Mouse (Mus musculus): ENCODE data around the gene 9130008F23Rik. TPM values are rescaled to one million over a fixed set of nuclear protein-coding genes. Genes with fewer than 3 reads are reported as not detected.

Gene 9130008F23Rik
- polyA plus RNA-seq, 1 experiment from 2014 or later: 0.63 TPM

- H3K9ac ChIP-seq (replicated peaks): peak overlapping the region; percentile 55
- H3K4me2 ChIP-seq (replicated peaks): peak overlapping the region; percentile 85
- WGBS: 8% methylated on average over 6 of the region's 6 CpGs
- no peak overlapping the region for H3K27ac ChIP-seq (replicated peaks)
- ATAC-seq (ENCODE audit: low FRiP score, low read depth): no peak
- H3K4me3 ChIP-seq: peak overlapping the region; percentile 51
- no peaks in the 10 kb centered on the region for H3K9me3 ChIP-seq
- H3K4me1 ChIP-seq: peaks cover 10% of the 10 kb centered on the region; the same call in 1 of the 2 replicates
- H3K27me3 ChIP-seq: peaks cover 4% of the 10 kb centered on the region; the same call in 1 of the 2 replicates
- no peaks in the 10 kb centered on the region for H3K36me3 ChIP-seq
Observed at GRCm38 (mm10) chr17:40879528-40879923, 833 bp downstream of the 9130008F23Rik start.

DNA sequence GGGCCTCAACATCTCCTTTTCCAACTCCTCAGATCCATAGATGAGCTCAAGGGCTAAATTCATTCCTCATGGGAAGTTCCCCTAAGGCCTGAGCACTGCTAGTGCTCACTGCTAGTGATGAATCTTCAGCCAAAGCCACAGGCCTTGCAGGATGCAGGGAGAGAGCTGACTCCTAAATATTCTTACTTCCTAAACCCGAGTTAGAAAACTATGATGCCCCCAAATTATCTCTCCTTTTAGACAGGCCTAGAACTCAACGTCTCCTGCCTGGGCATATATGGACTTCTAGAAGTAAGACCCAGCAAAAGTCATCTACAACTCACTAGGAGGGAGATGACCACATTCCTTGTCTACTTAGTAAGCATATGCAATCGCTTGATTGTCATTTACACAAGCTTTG lies 2.6 kb downstream of the 9130008F23Rik start:
- peaks cover 10% of the 10 kb centered on the region; the same call in 1 of the 2 replicates for H3K4me1 ChIP-seq
- 52% methylated on average over 3 of the region's 3 CpGs for WGBS
- no peak overlapping the region for H3K4me2 ChIP-seq (replicated peaks)
- H3K4me3 ChIP-seq: no peak overlapping the region
- H3K9me3 ChIP-seq: no peaks in the 10 kb centered on the region
- H3K9ac ChIP-seq (replicated peaks): no peak overlapping the region
- no peak for ATAC-seq (ENCODE audit: low FRiP score, low read depth)
- H3K36me3 ChIP-seq: no peaks in the 10 kb centered on the region
- peaks cover 4% of the 10 kb centered on the region; the same call in 1 of the 2 replicates for H3K27me3 ChIP-seq
- no peak overlapping the region for H3K27ac ChIP-seq (replicated peaks)

- Histone ChIP-seq H3K27ac (replicated peaks) (no peak overlapping the region), H3K9me3 (no peaks in the 10 kb centered on the region), H3K4me3 (no peak overlapping the region), H3K27me3 (peaks cover 4% of the 10 kb centered on the region; the same call in 1 of the 2 replicates), H3K4me2 (replicated peaks) (no peak overlapping the region), H3K9ac (replicated peaks) (no peak overlapping the region), H3K36me3 (no peaks in the 10 kb centered on the region), H3K4me1 (peaks cover 10% of the 10 kb centered on the region; the same call in 1 of the 2 replicates)
- no peak for ATAC-seq (ENCODE audit: low FRiP score, low read depth)
- WGBS: 97% methylated on average over 1 of the region's 1 CpGs
Observed at GRCm38 (mm10) chr17:40875568-40875967, 4.8 kb downstream of the 9130008F23Rik start.

DNA sequence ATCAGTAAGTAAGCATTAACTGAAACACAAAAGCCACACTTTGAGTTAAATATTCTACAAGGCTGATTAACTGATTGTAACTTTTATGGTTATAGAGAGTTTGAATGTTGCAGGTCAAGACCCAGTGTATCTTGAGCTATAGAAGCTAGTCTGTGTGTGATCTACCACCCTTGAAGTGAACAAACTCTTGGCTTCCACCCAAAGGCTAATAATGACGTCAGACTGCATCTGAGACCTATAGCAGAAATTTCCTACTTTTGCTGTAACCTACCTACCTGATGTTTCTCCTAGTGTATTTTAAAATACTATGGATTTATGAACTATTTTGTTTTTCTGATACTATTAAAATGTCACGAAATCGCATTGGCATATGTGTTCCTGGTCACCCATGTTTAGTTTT lies 5.7 kb downstream of the 9130008F23Rik start:
- H3K36me3 ChIP-seq: no peaks in the 10 kb centered on the region
- H3K27ac ChIP-seq (replicated peaks): no peak overlapping the region
- H3K4me2 ChIP-seq (replicated peaks): no peak overlapping the region
- ATAC-seq (ENCODE audit: low FRiP score, low read depth): no peak
- no peaks in the 10 kb centered on the region for H3K27me3 ChIP-seq
- no peak overlapping the region for H3K4me3 ChIP-seq
- peaks cover 3% of the 10 kb centered on the region; the same call in 1 of the 2 replicates for H3K4me1 ChIP-seq
- no peaks in the 10 kb centered on the region for H3K9me3 ChIP-seq
- H3K9ac ChIP-seq (replicated peaks): no peak overlapping the region
- 92% methylated on average over 3 of the region's 3 CpGs for WGBS

GRCm38 (mm10) chr17:40873582-40874011 lies 6.8 kb downstream of the 9130008F23Rik start:
- ATAC-seq (ENCODE audit: low FRiP score, low read depth): no peak
- no peaks in the 10 kb centered on the region for H3K36me3 ChIP-seq
- no peaks in the 10 kb centered on the region for H3K9me3 ChIP-seq
- no peak overlapping the region for H3K4me3 ChIP-seq
- no peaks in the 10 kb centered on the region for H3K4me1 ChIP-seq
- WGBS: 83% methylated on average over 2 of the region's 2 CpGs
- no peak overlapping the region for H3K9ac ChIP-seq (replicated peaks)
- H3K4me2 ChIP-seq (replicated peaks): no peak overlapping the region
- H3K27ac ChIP-seq (replicated peaks): no peak overlapping the region
- H3K27me3 ChIP-seq: no peaks in the 10 kb centered on the region

GRCm38 (mm10) chr17:40872626-40873025 lies 7.7 kb downstream of the 9130008F23Rik start:
- Histone ChIP-seq H3K36me3 (no peaks in the 10 kb centered on the region), H3K9ac (replicated peaks) (no peak overlapping the region), H3K4me2 (replicated peaks) (no peak overlapping the region), H3K27me3 (no peaks in the 10 kb centered on the region), H3K4me1 (no peaks in the 10 kb centered on the region), H3K27ac (replicated peaks) (no peak overlapping the region), H3K4me3 (no peak overlapping the region), H3K9me3 (no peaks in the 10 kb centered on the region)
- ATAC-seq (ENCODE audit: low FRiP score, low read depth): no peak
- 93% methylated on average over 6 of the region's 6 CpGs for WGBS

DNA sequence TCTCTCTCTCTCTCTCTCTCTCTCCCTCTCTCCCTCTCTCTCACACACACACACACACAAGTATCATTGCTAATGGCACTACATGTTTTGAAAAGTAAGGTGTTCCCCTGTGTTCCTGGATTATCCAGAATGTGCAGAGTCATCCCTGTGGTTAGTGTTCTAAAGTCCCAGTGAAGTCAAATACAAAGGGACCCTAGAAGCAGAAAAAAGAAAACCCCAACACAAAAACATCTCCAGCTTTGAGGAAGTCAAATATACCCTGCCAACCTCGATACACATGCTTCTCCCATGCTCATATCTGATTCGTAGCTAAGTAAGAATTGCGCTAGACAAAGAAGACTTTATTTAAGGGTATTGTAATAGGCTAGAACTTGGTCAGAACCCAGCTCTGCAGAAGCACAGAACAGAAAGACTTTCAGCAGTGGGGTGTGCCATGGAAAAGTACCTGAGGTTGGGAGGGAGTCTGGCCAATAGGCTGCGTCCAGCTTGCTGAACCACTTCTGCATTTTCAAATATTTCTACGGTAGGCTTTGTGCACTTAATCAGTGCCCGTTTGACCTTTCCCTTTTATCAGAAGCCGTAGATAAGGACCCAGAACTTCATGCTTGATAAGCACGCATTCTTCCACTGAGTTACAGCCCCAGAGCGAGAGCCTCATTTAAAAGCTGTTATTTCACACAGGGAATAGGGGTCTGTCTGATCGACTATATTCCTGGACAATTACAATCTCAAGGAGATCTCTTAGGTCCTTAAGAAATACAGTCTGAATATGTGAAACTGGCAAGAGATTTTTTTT lies 11.2 kb downstream of the 9130008F23Rik start:
- 76% methylated on average over 10 of the region's 10 CpGs for WGBS
- H3K4me2 ChIP-seq (replicated peaks): no peak overlapping the region
- no peak for ATAC-seq (ENCODE audit: low FRiP score, low read depth)

GRCm38 (mm10) chr17:40855065-40855464 lies 25.3 kb downstream of the 9130008F23Rik start:
- H3K9me3 ChIP-seq: no peaks in the 10 kb centered on the region
- H3K4me3 ChIP-seq: no peak overlapping the region
- no peak for ATAC-seq (ENCODE audit: low FRiP score, low read depth)
- H3K27ac ChIP-seq (replicated peaks): no peak overlapping the region
- H3K4me1 ChIP-seq: no peaks in the 10 kb centered on the region
- H3K36me3 ChIP-seq: no peaks in the 10 kb centered on the region
- no peaks in the 10 kb centered on the region for H3K27me3 ChIP-seq
- no peak overlapping the region for H3K9ac ChIP-seq (replicated peaks)
- H3K4me2 ChIP-seq (replicated peaks): no peak overlapping the region

More for the DNA sequence above, 11.2 kb downstream of the 9130008F23Rik start:
- Histone ChIP-seq H3K9me3 (no peaks in the 10 kb centered on the region), H3K36me3 (no peaks in the 10 kb centered on the region), H3K4me1 (no peaks in the 10 kb centered on the region), H3K27ac (replicated peaks) (no peak overlapping the region), H3K4me3 (no peak overlapping the region), H3K27me3 (no peaks in the 10 kb centered on the region), H3K9ac (replicated peaks) (no peak overlapping the region)

DNA sequence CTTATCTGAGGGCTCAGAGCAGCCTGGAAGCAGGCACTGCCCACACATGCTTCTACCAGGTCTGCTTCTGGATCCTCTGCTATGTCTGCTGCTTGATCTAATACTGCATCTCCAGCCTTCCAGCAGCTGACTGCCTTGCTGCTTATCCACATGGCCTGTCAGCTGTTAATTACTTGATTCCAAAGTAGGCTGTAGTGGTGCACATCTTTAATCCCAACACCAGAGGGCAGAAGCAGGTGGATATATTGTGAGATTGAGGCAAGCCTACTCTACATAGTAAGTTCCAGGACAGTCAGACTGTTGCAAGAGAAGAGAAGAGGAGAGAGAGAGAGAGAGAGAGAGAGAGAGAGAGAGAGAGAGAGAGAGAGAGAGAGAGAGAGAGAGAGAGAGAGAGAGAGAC lies 43.1 kb downstream of the 9130008F23Rik start:
- no peaks in the 10 kb centered on the region for H3K27me3 ChIP-seq
- ATAC-seq (ENCODE audit: low FRiP score, low read depth): no peak; the same call in 1 of the 2 replicates

DNA sequence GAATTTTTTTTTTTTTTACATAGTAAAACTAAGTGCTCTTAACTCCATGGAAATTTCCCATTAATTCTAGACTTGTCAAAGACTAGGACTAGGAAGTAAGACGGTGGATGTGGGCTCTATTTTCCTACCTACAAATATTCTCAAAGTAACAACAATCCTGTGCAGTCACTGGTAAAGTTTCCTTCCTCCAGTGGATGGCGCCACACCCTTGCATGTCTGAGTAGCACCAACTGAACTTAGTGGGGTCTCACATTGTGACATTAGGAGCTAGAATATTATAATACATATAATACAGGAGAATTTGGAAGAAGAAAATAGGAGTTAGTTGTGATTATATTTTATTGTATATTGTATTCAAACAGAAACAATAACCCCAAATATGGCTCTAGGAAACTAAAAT lies 48.5 kb downstream of the 9130008F23Rik start:
- Histone ChIP-seq H3K9ac (replicated peaks) (no peak overlapping the region), H3K4me3 (no peak overlapping the region), H3K27me3 (no peaks in the 10 kb centered on the region), H3K4me2 (replicated peaks) (no peak overlapping the region), H3K9me3 (no peaks in the 10 kb centered on the region), H3K36me3 (no peaks in the 10 kb centered on the region), H3K27ac (replicated peaks) (no peak overlapping the region), H3K4me1 (no peaks in the 10 kb centered on the region)
- 57% methylated on average over 2 of the region's 2 CpGs for WGBS
- no peak for ATAC-seq (ENCODE audit: low FRiP score, low read depth)

More for the DNA sequence above, 43.1 kb downstream of the 9130008F23Rik start:
- Histone ChIP-seq H3K4me3 (no peak overlapping the region), H3K4me2 (replicated peaks) (no peak overlapping the region), H3K9ac (replicated peaks) (no peak overlapping the region), H3K27ac (replicated peaks) (no peak overlapping the region), H3K4me1 (no peaks in the 10 kb centered on the region), H3K9me3 (no peaks in the 10 kb centered on the region), H3K36me3 (no peaks in the 10 kb centered on the region)

Measured in midbrain, embryonic 12.5 days (tissue).